1 mouse cellular context compared by ENCODE assay signal in genomic region chr3:87783282-87784023, GRCm38 (mm10).
TF ChIP-seq lines count a peak whose summit lies in the region.

No protein-coding gene starts in this region.

TF ChIP-seq in CH12.LX, 34 proteins besides CTCF, POLR2A, EP300 and RAD21 (continued from another document):
- TF ChIP-seq UBTF (IDR thresholded peaks at IDR 0.05; ENCODE audit: low read depth, low read length) (no peak), MYC (IDR thresholded peaks at IDR 0.05; ENCODE audit: low read depth, low read length) (no peak), BHLHE40 (IDR thresholded peaks at IDR 0.05; ENCODE audit: low read depth, low read length) (peak; percentile 43), MAFK (IDR thresholded peaks at IDR 0.05; ENCODE audit: insufficient replicate concordance, low read length) (no peak), MXI1 (IDR thresholded peaks at IDR 0.05; ENCODE audit: low read depth, low read length) (peak; percentile 73; the same call in 1 of the 2 replicates), TCF12 (IDR thresholded peaks at IDR 0.05; ENCODE audit: low read depth, low read length) (peak; percentile 67; the same call in 1 of the 2 replicates), NRF1 (IDR thresholded peaks at IDR 0.05; ENCODE audit: low read depth, low read length) (peak; percentile 81), IRF4 (IDR thresholded peaks at IDR 0.05; ENCODE audit: low read depth, low read length) (peak; percentile 55; the same call in 1 of the 2 replicates), MEF2A (IDR thresholded peaks at IDR 0.05; ENCODE audit: borderline replicate concordance, low read depth, low read length) (0 out of 2 replicates have a peak, but pooled peaks have one; percentile 27)
